Mouse (Mus musculus): Measurements from ENCODE around the gene Dlx2.

GRCm38 (mm10) chr2:71594466-71594865 is 47.9 kb upstream of the Dlx2 start:
- TF ChIP-seq TAL1 (IDR thresholded peaks at IDR 0.05; ENCODE audit: low read length) = no peak
- no peak for TF ChIP-seq GATA1 (IDR thresholded peaks at IDR 0.05; ENCODE audit: low read length)
